Mouse (Mus musculus): Measurements from ENCODE around the gene Esrrg.
A peak's percentile ranks its signal among the peaks of the same experiment; 100 is the strongest.

Esrrg gene

DNA sequence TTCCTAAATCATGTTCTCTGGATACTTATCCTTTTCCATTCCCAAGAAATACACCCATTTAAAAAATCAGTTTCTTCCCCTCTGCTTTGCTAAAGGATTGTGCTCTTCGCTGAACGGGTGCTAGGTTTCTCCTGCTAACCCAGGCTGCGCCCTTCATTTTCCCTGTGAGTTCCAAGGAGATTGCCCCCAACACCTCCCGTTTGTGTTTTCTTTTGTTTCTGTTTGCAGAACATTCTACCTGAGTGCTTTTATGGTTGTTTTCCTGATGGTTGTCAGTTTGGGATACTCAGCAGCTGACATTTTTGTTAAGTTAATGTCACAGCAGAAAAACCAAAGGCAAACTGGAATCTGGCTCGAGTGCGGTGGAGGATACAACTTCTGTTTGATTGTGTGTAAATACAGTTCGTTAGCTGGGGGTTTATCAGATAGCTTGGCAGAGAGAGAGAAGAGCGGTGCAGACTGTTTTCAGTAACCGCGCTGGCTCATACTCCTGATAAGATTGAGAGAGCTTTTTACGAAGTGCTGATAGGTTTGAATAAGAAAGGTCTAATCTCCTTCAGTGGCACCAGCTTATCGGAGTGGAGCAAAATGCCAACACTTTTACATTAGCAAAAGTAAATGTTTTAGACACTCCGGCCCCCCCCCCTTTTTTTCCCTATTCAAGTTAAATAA, 398.4 kb downstream of the Esrrg start:
- no peak for DNase-seq

DNA sequence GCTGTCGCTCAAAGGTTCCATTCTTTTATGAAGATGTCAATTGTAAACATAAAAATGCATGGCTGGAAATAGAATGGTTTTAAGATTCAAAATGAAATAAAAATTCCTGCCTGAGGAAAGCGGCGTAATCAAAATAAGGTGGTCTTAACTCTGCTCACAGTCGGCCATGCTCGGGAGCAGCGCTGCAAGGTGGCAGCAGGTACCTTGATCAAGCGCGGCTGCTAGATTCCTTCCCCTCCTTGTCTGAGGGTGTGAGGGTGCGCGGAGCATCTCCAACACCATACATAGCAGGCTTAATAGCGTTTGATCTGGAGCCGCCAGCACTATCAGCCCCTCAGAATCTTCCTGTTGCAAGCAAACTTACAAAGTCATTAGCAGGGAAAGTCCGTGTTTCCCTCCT, 399.9 kb downstream of the Esrrg start:
- no peak for DNase-seq

DNA sequence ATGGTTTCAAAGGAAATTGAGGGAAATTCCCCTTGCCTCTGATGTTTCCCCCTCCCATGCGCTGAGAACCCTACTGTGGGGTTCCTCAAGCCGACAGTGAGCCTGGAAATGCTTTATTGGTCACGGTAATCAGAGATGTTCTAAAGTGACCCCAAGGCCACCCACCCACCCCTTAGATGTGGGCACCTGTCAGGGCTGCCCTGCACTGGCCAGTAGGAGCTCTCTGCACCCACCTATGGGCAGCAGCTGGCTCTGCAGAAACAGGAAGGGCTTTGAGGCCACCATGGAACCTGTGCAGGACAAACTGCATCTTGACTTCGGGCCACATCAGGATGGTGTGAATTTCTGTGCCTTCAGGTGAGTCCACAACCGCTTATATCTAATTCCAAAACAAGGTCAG, 401.3 kb downstream of the Esrrg start:
- DNase-seq: no peak

DNA sequence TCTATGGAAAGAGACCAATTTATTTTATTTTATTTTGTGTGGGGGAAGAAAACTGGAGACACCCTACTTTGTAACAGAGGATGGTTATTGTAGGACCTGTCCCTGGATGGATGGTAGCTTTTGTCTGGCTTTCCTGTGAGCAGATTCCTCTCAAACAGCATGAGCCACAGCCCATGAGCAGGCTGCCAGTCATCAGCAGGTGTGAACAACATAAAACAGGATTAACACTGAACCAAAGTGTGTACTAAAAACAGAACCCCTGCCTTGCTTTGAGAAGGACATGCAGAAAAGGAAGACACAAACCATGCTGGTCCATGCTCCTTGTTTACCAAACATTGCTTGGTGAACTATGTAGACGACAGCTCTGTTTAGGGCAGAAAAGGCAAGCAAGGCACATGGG, 402.3 kb downstream of the Esrrg start:
- no peak for DNase-seq

DNA sequence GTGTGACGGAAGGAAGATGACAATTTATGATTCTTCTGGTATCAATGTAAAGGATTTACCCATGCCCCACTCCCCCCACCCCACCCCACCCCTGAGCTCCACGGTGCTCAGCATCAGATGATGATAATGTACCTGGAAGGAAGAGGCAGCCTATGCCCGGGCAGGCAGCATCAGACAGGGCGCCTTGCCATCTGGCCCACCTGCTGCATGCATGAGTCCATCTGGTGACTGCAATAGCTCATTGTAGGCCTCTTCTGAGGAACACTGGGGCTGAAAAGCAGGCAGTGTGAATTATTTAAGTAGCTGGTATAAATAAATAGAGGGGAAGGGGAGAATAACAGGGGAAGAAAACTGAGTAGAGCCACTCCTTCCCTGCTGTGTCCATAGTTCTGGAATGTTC, 405.8 kb downstream of the Esrrg start:
- DNase-seq: peak; percentile 83

DNA sequence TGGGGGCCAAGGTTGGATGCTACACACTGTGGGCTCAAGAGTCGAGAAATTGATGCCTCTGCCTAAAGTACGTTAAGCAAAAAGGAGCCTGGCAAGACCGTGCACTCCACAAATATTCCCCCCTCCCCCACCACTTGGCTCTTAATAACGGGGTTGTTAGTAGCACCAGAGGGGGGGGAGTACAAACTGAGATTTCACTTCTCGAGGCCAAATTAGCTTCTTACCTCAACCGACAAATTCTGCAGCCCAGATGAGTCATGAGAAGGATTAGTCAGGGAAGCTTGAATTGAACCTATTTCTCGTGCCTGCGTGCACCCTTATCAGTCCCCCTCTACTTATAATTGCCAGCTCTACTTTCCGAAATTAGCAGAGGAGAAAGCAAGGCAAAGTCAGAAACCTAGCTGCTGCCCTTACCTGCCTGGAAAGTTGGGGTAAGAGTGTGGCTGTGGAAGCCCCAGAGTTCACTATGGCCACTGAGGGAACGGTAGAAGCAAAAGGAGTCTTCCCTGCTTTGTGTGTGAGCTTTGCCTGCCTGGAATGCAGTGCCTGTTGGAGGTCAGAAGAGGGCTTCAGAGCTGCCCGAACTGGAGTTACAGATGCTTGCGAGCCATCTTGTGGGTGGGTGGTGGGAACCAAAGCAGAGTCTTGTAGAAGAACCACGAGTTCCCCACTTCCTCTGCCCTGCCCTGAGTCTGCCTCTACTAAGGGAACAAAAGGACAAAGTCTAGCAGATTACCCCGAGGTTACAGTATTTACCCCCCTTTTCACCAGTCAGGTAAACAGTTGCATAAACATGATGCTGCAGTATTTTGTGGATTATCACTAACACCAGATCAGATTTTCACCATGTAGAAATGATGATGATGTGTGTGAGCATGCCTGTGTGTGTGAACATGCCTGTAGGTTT, 409.6 kb downstream of the Esrrg start:
- no peak for DNase-seq

DNA sequence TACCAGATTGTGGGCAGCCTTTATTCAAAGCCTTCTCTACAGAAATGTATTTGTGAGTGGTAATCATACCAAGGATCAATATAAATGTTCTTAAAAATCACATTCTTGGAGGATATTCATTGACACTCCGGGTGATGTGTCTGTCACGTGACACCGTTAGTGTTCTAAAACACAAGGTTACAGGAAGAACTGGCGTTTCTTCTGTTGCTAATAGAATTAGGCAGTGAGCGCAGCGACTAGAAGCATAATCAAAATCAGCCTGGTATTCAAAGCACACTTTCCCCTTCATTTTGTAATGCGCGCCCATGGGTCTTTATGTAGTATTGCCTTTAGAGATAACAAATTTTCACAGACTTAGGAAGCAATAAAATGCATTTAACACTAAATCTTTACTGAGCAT, 420.6 kb downstream of the Esrrg start:
- no peak for DNase-seq

DNA sequence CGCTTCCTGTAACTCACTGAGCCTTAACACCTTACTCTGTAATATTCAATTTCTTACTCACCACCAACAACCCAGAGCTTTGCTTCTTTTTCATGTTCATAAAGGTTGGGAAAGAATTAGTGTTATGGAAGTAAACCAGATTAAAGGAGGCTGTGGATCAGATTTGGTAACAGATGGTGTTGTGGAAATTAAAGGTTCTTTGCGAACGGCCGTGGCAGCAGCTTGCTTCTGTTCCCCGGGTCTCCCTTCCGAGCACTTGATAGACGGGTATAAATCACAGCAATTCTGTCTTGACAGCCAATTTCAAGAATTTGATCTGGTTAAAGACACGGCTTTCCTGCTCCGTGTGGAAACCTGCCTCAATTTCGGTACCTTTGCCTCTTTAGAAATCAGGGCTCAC, 421.5 kb downstream of the Esrrg start:
- no peak for DNase-seq

DNA sequence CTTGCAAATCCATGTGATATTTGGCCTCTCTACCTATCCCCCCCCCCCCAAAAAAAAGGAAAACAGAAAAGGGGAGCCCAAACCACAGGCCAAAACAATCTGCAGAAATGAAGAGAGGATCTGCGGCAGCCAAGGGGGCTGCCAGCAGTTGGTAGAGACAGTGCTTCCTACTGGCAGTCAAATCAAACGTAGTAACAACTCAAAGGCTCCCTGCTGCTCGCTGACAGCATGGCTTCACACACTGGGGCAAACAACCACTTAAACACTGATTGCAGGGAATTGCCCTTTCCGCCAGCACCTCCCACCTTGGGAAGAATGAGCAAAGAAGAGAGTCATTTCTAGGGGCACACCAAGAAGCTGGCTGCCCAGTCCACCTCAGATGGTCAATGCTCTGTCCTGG, 422.7 kb downstream of the Esrrg start:
- DNase-seq: no peak

DNA sequence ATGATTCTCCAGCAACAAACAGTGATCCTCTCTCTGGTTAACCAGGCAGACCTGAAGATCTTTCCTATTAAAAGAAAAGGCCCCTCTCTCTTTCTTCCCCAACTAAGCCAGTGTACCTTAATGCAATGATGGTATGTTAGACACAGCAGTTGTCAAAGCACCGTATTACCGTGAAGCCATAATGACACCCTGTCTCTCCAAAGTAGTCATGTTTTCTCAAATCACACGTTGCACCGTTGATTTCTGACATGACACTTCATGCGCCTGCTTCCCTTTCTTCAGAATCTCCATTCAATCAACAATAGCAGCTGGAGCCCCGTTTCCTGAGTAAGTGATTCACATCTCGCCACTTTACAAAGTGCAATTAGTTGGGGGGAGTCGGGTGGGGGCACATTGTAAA, 427.4 kb downstream of the Esrrg start:
- DNase-seq: no peak

DNA sequence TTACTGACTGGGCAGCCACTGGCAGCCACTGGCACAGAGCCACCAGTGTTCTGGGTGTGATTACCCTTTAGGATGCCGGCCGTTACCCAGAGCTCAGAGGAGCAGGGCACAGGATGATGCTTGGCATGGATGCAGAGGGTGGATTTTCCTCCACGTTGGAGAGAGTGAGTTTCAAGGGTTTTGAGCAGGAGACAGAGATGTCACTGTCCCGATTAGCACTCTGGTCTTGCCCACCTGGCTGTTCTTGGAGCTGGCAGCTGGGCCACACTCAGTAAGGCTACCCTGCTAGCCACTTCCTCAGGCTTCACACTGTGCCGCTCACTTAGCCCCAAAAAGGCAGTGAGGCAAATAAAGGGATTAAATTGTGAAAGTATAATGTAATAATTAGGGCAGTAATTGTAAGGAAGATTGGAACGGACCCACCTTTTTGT, 438.1 kb downstream of the Esrrg start:
- peak; percentile 15 for DNase-seq

DNA sequence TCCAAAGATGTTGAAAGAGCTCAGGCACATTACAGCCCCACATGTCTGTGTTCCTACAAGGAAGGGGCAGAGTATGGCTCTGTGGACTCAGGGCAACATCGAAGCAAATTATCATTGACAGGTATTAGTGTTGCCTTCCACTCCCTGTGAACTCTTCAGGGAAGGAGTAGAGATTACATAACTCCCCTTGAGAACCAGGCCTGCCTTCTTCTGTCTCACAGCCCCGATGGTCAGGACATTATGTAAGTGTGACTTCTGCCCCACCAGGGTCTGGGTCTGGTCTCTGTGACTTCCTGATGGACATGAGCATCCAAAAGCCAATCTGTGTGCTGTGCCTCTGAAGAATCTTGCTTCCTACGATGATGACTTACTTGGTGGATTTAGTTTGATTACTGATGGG, 438.6 kb downstream of the Esrrg start:
- DNase-seq: no peak

DNA sequence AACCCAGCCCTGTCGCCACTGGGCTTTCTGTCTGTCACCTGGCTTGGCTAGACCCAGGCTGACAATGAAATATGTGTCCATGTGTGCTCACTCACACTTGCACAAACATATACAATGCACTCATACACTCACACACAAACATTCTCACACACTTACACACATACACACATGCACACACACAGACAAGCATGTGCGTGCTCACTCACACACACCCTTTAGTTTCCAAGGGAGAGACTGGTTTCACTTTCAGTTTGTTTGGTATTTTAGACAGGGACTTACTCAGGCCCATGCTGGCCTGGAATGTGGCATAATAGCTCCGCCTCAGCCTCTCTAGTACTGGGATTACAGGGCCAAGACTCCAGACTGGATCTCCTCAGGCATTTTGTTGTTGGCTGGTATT, 447.3 kb downstream of the Esrrg start:
- DNase-seq: no peak

DNA sequence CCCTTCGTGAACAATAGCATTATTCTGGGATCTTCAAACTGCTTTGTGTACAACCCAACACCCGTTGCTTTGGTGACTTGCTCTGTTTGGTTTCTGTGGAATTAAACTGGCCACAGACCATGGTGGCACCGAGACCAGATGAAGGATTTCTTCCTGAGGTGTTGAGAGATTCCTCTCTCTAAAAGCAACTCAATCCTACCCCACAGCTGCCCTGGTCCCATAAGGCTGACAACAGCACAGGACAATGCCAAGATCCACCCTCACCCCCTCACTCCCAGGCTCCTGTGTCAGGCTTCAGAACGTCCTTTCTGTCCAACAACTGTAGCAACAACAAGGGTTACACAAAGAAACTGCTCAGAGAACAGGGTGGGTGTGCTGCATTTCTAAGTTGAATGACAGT, 449.3 kb downstream of the Esrrg start:
- no peak for DNase-seq

DNA sequence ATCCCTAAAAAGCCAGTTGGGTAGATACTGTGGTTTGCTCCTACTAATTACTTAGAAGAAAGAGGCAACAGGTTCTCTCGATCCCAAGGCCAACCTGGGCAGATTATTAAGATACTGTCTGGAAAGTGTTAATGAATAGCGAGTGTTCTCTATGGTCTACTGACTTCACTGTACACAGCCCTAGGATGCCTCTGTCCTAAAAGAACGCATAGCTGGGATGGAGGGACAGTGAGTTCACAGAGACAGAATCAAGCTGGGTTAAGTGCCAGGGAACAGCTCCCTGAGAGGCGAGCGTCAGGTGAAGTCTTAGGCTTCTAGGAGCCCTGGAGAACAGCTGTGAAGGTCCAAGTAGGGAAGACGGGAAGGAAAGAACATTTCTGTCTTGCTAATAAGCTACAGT, 450.4 kb downstream of the Esrrg start:
- no peak for DNase-seq

DNA sequence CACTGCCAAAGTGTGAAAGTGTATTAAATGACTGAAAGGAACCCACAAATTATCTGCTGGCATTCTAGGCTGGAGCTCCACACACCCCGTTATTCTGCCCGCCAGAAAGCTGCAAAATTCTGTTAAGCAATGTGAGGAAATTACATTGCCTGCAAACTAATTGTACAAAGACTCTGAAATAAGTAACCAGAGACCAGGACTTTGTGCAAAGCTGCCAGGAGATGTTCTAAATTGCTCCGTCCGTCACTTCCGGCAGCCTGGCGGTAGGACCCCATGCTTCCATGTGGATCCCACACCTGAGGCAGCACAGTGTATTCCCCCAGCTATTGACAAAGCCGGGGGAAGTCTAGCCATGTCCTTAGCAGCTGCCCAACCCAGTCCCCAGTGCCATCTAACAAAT, 451.9 kb downstream of the Esrrg start:
- DNase-seq: no peak

DNA sequence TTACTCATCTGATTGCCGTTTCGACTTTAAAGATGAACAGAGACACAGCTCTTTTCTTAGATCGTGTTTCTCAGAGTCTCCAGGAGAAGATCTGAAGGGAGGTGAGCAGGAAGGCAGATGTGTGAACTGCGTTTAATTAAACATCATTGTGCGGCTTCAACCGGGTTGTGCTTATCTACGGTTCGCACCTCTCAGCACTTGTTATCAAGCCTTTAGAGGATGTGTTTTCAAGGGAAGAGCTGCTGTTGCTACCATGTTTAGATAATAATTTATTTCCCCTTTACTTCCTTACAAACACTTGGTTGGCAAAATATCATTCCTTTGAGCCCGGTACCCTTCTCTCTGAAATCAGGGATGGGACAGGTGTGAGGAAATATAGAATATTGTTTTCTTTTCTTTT, 460.2 kb downstream of the Esrrg start:
- DNase-seq: no peak

DNA sequence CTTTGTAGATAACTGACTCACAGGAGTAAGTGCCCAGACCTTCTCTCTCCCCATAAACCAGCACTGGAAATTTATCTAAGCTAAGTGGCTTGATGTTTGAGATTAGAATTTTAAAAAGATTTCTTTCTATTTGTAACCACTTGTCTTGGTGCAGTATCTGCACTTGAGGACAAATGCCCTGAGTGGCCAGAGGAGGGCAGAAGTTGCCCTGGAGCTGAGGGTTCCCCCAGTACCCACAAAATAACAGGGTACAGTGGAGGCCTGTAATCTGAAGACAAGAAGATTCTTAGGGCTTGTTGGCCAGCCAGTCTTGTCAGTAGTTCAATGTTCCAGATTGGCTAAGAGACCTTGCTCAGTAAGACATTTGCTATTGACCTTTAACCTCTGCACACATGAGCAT, 461.3 kb downstream of the Esrrg start:
- DNase-seq: no peak

DNA sequence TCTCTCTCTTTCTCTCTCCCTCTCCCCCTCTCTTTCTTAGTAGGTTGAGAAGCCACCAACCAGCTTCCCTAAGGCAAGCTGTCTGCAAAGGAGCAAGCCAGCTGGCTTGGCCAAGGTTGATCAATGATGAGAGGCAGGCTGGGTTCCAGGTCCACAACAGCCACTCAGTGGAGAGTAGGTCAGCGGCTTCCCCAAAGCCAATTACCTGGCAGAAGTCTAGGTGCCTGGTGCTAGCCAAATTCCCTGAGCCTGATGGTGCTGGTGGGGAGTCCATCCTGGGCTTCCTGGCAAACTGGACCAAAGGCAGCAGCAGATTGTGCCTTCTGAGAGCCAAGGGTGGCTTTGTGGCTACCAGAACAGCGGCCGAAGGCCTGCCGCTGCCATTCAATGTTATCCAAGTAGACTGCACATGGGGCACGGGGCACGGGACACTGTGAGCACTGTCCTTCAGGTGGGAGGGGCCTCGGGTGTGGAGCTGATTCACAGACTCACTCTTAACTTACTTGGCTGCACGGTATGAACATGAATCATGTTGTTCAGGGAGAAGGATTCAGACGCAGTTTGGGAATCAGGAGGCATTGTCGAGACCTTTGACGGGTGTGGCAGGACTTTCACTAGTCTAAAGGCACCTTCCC, 469.1 kb downstream of the Esrrg start:
- DNase-seq: peak; percentile 91

DNA sequence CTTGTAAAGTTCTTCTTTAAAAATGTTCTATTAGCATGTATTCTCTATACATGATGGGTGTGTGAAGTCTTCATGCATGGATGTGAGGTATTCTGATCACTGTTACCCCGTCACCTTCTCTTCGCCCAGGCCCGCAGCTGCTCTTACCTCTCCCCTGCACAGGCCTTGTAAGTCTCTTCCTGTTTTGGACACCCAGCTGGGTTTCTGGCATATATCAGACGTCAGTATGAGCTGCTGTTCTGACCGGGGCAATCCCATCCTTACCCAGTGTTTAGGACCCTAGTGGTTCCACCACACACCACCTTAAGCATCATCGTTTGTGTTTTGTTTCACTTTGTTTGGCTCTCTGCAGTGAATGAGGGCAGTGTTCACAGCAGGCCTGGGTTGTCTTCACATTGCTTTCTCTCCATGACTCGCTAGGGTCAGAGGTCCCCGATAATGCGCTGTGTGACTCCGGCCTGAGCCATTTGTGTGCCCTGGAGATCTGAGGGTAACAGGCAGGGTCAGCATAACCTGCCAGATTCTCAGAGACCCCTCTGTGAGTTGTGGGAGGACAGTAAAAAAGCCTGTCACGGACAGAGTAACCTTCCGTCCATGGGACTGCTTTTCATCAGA, 471.8 kb downstream of the Esrrg start:
- DNase-seq: no peak

DNA sequence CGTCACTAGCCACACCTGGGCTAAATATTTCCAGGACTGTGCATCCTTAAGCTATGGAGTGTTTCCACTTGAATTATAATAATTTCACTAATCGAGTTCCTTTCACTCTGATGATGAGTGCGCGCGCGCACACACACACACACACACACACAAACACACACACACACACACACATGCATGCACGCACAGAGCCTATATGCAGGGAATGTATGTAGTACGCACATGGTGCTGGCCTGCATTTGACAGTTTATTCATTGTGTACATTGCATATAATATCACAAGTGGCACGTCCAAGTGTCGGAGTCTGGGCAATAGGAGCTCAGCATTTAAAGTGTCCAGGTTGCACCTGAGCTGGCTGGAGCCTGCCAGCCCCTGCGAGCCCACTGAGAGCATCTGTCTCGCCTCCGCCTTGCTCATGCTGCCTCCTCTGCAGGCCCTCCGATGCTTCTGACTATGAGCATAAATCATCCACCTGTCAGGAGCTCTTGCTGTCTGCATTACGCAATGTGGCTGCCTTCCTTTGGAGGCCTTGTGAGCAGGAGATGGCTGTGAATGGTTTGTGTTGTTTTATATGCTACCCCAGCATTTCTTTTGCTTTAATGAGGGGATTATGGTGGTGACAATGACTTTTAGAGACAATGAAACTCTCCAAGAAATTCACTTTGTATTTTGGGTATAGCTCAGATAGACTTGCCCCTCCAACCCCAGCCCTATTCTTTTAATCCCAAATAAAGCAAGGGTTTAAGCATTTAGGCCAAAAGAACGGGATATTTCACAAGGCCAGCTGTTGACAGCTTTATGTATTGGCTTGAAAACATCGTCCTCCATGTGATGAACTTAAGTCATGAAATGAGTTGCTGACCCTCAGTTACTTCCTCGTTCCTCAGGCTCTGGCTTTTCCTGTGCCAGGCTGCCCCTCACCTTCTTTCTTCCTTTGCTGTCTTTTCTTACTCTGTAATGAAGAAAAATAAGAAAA, 474.4 kb downstream of the Esrrg start:
- no peak for DNase-seq

DNA sequence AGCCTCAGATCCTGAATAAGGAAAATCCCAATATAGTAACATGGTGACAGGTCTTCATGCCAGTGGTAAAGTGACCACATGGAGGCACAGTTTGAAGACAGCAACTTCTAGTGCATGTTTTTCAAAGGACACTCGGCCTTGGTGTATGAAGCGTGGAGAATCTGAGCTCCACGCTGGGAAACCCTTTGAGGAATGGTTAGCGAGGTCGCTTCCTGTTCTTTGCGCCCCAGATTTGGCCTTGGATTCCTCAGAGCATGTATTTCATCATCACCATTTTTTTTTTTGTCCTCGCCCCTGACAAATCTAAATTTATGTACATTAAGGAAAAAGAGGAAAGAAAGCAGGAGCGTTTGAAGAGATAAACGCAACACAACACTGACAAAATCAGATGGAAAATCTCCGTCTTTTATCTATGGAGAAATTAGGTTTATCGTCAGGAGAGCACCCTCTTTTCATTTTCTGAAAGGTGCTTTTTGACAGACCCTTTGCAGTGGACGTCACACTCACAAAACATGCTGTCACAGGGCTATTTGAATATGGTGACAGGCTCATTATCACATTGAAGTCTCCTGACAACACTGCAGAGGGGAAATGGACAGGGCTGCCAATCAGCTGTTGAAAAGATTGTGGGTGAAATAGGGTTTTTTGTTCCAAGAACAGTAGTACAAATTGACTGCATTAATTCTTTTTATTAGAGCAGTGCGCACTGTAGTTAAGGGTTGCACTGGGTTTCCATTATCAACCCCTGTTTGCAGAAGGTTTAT, 476.7 kb downstream of the Esrrg start:
- DNase-seq: no peak
